In the genomic region with DNA sequence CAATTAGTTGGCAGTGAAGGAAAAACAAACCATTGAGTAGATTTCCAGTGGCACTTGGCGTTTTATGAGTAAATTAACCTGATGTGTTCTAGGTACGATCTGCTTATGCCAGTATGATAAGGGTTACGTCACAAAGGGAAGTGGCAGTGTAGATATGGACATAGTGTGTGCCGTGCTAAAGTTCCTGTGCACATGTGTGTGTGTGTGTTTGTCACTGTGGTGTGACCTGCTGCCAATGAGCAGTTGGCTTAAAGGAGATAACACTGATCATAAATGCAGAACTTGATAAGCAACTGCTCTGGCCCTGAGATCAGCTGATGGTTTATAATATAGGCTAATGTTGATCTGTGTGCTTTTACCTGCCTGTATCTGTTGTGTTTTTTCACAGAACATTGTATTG, we compare ENCODE assay signal across 17 mouse cellular contexts.
DNase-seq lines count a peak whose midpoint lies in the region; ATAC-seq and TF ChIP-seq lines count a peak whose summit lies in the region.
"Had no signal": no experiment of that assay in that cellular context is flagged by ENCODE, and none has a peak within 500 bp of the region (broad histone marks: within the 10 kb centered on the region; RNA-seq: fewer than 3 reads in every experiment).

No protein-coding gene starts in this region.

- peak overlapping the region; percentile 78; the same call in 1 of the 2 replicates for H3K27ac ChIP-seq in gastrocnemius, adult 2 months
- peak overlapping the region; percentile 70 for H3K27ac ChIP-seq in MEL (ENCODE audit: control insufficient read depth, low read depth, low read length)
- peak overlapping the region; percentile 61; the same call in 1 of the 2 replicates for H3K27ac ChIP-seq in intestine, postnatal 0 days (ENCODE audit: low read depth, low read length)
- H3K27ac ChIP-seq: forebrain, embryonic 13.5 days; heart, embryonic 10.5 days; hindbrain, embryonic 15.5 days; kidney, embryonic 15.5 days had no signal

- no peaks in the 10 kb centered on the region for H3K9me3 ChIP-seq in MEL (replicated peaks; ENCODE audit: insufficient read depth, low read length)
- no peaks in the 10 kb centered on the region for H3K9me3 ChIP-seq in intestine, postnatal 0 days (ENCODE audit: control insufficient read depth)
- H3K9me3 ChIP-seq: forebrain, embryonic 13.5 days; heart, embryonic 10.5 days; hindbrain, embryonic 15.5 days; kidney, embryonic 15.5 days had no signal

- H3K9ac ChIP-seq in MEL (ENCODE audit: control insufficient read depth, low read depth, low read length, poor library complexity, severe bottlenecking), result no peak overlapping the region
- no peak overlapping the region for H3K9ac ChIP-seq in intestine, postnatal 0 days (ENCODE audit: low read depth, low read length)
- H3K9ac ChIP-seq: forebrain, embryonic 13.5 days; hindbrain, embryonic 15.5 days; kidney, embryonic 15.5 days; lung, embryonic 14.5 days had no signal

- H3K4me1 ChIP-seq in MEL (ENCODE audit: control insufficient read depth in 1 of 2, insufficient read depth in 2 of 2, low read length in 2 of 2), result peaks cover 11 to 14% of the 10 kb centered on the region in 2 experiments
- H3K4me1 ChIP-seq in intestine, postnatal 0 days (replicated peaks; ENCODE audit: control insufficient read depth, insufficient read depth, low read length), result peaks cover 7% of the 10 kb centered on the region; the same call in 1 of the 2 replicates

- H3K4me2 ChIP-seq in intestine, postnatal 0 days (replicated peaks; ENCODE audit: low read depth), result no peak overlapping the region
- H3K4me2 ChIP-seq: forebrain, embryonic 13.5 days; hindbrain, embryonic 15.5 days; kidney, embryonic 15.5 days; lung, embryonic 14.5 days; midbrain, embryonic 11.5 days had no signal

- TF ChIP-seq POLR2A in MEL (IDR thresholded peaks at IDR 0.05; ENCODE audit: control insufficient read depth in 1 of 2, insufficient read depth in 1 of 2, low read depth in 1 of 2, low read length in 2 of 2, poor library complexity in 1 of 2), result no peak

- peak; percentile 96 for ATAC-seq in intestine, postnatal 0 days
- peak; percentile 89 for ATAC-seq in megakaryocyte, adult 5-6 weeks (ENCODE audit: poor library complexity, severe bottlenecking)
- ATAC-seq: forebrain, embryonic 13.5 days had no signal

- no peaks in the 10 kb centered on the region for H3K27me3 ChIP-seq in MEL (ENCODE audit: control insufficient read depth in 1 of 2, insufficient read depth in 2 of 2, low read length in 2 of 2)
- H3K27me3 ChIP-seq in intestine, postnatal 0 days (replicated peaks; ENCODE audit: control insufficient read depth, insufficient read depth, low read length), result no peaks in the 10 kb centered on the region
- H3K27me3 ChIP-seq: forebrain, embryonic 13.5 days; hindbrain, embryonic 15.5 days; kidney, embryonic 15.5 days had no signal

- peak; percentile 95 for TF ChIP-seq EP300 in MEL (IDR thresholded peaks at IDR 0.05; ENCODE audit: low read depth in 1 of 2, low read length in 2 of 2)

- H3K79me2 ChIP-seq in MEL (ENCODE audit: control insufficient read depth, insufficient read depth, low read length, poor library complexity), result no peaks in the 10 kb centered on the region

- intact Hi-C loops in gastrocnemius, adult 2 months (cut with DNase I), result no loop called here

- DNase-seq in gastrocnemius, adult 2 months, result no peak
- DNase-seq in gastrocnemius, adult 8-10 months (ENCODE audit: low spot score in 2 of 2), result no peak
- DNase-seq in MEL (ENCODE audit: low read depth, low spot score), result peak; percentile 84
- no peak for DNase-seq in right cerebral cortex, postnatal 4 days
- DNase-seq in layer of hippocampus, postnatal 14 days (ENCODE audit: low spot score in 2 of 2), result no peak
- no peak for DNase-seq in cerebellum, postnatal 25 days
- DNase-seq: adrenal gland, adult 8-10 months; lung, embryonic 14.5 days; spleen, adult 18-20 months; thymus, postnatal 36 days had no signal

- peaks cover 5 to 19% of the 10 kb centered on the region in 2 experiments for H3K36me3 ChIP-seq in MEL (ENCODE audit: control insufficient read depth in 1 of 2, insufficient read depth in 2 of 2, low read length in 2 of 2)
- peaks cover 13% of the 10 kb centered on the region for H3K36me3 ChIP-seq in intestine, postnatal 0 days (ENCODE audit: control insufficient read depth, insufficient read depth)

- no peak for TF ChIP-seq RAD21 in MEL (IDR thresholded peaks at IDR 0.05; ENCODE audit: low read depth, low read length)

- no peak for TF ChIP-seq CTCF in gastrocnemius, adult 2 months (IDR thresholded peaks at IDR 0.05)
- no peak for TF ChIP-seq CTCF in MEL (IDR thresholded peaks at IDR 0.05 in 2 of 3, conservative IDR thresholded peaks at IDR 0.05 in 1 of 3; ENCODE audit: control insufficient read depth in 1 of 3, insufficient read depth in 1 of 3, low read depth in 2 of 3, low read length in 3 of 3, poor library complexity in 1 of 3, severe bottlenecking in 1 of 3)
- no peak for TF ChIP-seq CTCF in intestine, postnatal 0 days (IDR thresholded peaks at IDR 0.05; ENCODE audit: low read depth)

- no peak overlapping the region for H3K4me3 ChIP-seq in gastrocnemius, adult 2 months
- peak overlapping the region in 1 of 2 experiments; percentile 16; a peak in 1 of 4 replicates for H3K4me3 ChIP-seq in MEL (ENCODE audit: control insufficient read depth in 1 of 2, insufficient read depth in 1 of 2, low read depth in 2 of 2, low read length in 2 of 2)
- no peak overlapping the region for H3K4me3 ChIP-seq in intestine, postnatal 0 days (ENCODE audit: low read depth, low read length)
- H3K4me3 ChIP-seq: forebrain, embryonic 13.5 days; heart, embryonic 10.5 days; hindbrain, embryonic 15.5 days; kidney, embryonic 15.5 days had no signal

- WGBS in intestine, postnatal 0 days, result 42% methylated on average over 4 of the region's 4 CpGs

TF ChIP-seq in MEL, 35 proteins besides CTCF, POLR2A, EP300 and RAD21 (continues in another document):
- TF ChIP-seq MEF2A (IDR thresholded peaks at IDR 0.05; ENCODE audit: extremely low read depth, insufficient replicate concordance, low read depth, low read length, poor library complexity, severe bottlenecking), result peak; percentile 48; the same call in 1 of the 2 replicates
- peak; percentile 89 for TF ChIP-seq MXI1 (IDR thresholded peaks at IDR 0.05; ENCODE audit: low read depth, low read length)
- TF ChIP-seq POLR2AphosphoS2 (IDR thresholded peaks at IDR 0.05; ENCODE audit: low read length), result no peak
- peak; percentile 58; the same call in 1 of the 2 replicates for TF ChIP-seq HCFC1 (IDR thresholded peaks at IDR 0.05; ENCODE audit: low read depth, low read length)
- TF ChIP-seq ZMIZ1 (IDR thresholded peaks at IDR 0.05; ENCODE audit: low read depth, low read length), result no peak
- peak; percentile 52; the same call in 1 of the 2 replicates for TF ChIP-seq ELF1 (IDR thresholded peaks at IDR 0.05; ENCODE audit: low read depth, low read length)
- TF ChIP-seq GATA1 (IDR thresholded peaks at IDR 0.05; ENCODE audit: low read depth, low read length), result peak; percentile 94
- no peak for TF ChIP-seq NELFE (IDR thresholded peaks at IDR 0.05; ENCODE audit: low read depth, low read length)
- 0 out of 2 replicates have a peak, but pooled peaks have one; percentile 66 for TF ChIP-seq MAZ (IDR thresholded peaks at IDR 0.05; ENCODE audit: low read depth, low read length)
- TF ChIP-seq TBP (IDR thresholded peaks at IDR 0.05; ENCODE audit: low read depth, low read length), result no peak
- peak; percentile 63; the same call in 1 of the 2 replicates for TF ChIP-seq JUND (IDR thresholded peaks at IDR 0.05; ENCODE audit: low read depth, low read length)
- peak; percentile 58 for TF ChIP-seq ZNF384 (IDR thresholded peaks at IDR 0.05; ENCODE audit: low read depth, low read length)
- TF ChIP-seq MYB (IDR thresholded peaks at IDR 0.05; ENCODE audit: low read depth, low read length), result peak; percentile 80
- peak; percentile 93 for TF ChIP-seq SIN3A (IDR thresholded peaks at IDR 0.05; ENCODE audit: low read length)
- 0 out of 2 replicates have a peak, but pooled peaks have one; percentile 39 for TF ChIP-seq E2F4 (IDR thresholded peaks at IDR 0.05; ENCODE audit: borderline replicate concordance, low read depth, low read length)
- TF ChIP-seq SMC3 (IDR thresholded peaks at IDR 0.05; ENCODE audit: low read depth, low read length), result no peak
- peak; percentile 19; the same call in 1 of the 2 replicates for TF ChIP-seq CHD2 (IDR thresholded peaks at IDR 0.05; ENCODE audit: low read length)
- TF ChIP-seq MAX (IDR thresholded peaks at IDR 0.05; ENCODE audit: low read length), result peak; percentile 86
- TF ChIP-seq ETS1 (IDR thresholded peaks at IDR 0.05; ENCODE audit: low read depth, low read length), result peak; percentile 99
- peak; percentile 43 for TF ChIP-seq TAL1 (IDR thresholded peaks at IDR 0.05; ENCODE audit: low read length)
- TF ChIP-seq BHLHE40 (IDR thresholded peaks at IDR 0.05; ENCODE audit: borderline replicate concordance, low read depth, low read length), result peak; percentile 93
- peak; percentile 72; the same call in 1 of the 2 replicates for TF ChIP-seq MYC (IDR thresholded peaks at IDR 0.05; ENCODE audit: low read depth, low read length)
- TF ChIP-seq ZKSCAN1 (IDR thresholded peaks at IDR 0.05; ENCODE audit: low read depth, low read length), result peak; percentile 84
- peak; percentile 52; the same call in 1 of the 2 replicates for TF ChIP-seq MAFK (IDR thresholded peaks at IDR 0.05; ENCODE audit: borderline replicate concordance, low read depth, low read length)
- peak; percentile 29; the same call in 1 of the 2 replicates for TF ChIP-seq NRF1 (IDR thresholded peaks at IDR 0.05; ENCODE audit: insufficient read depth, low read depth, low read length, poor library complexity, severe bottlenecking)
- no peak for TF ChIP-seq POLR2AphosphoS5 (IDR thresholded peaks at IDR 0.05; ENCODE audit: borderline replicate concordance, low read depth, low read length)
- TF ChIP-seq USF1 (IDR thresholded peaks at IDR 0.05; ENCODE audit: low read depth, low read length), result peak; percentile 76
- TF ChIP-seq GABPA (IDR thresholded peaks at IDR 0.05; ENCODE audit: low read depth, low read length), result no peak
- TF ChIP-seq RCOR1 (IDR thresholded peaks at IDR 0.05; ENCODE audit: low read depth, low read length), result peak; percentile 77
- no peak for TF ChIP-seq UBTF (IDR thresholded peaks at IDR 0.05; ENCODE audit: borderline replicate concordance, insufficient read depth, low read depth, low read length)
- peak; percentile 93 for TF ChIP-seq TCF12 (IDR thresholded peaks at IDR 0.05; ENCODE audit: low read depth, low read length)
- TF ChIP-seq CHD1 (IDR thresholded peaks at IDR 0.05; ENCODE audit: low read depth, low read length), result peak; percentile 78; the same call in 1 of the 2 replicates
- TF ChIP-seq USF2 (IDR thresholded peaks at IDR 0.05; ENCODE audit: borderline replicate concordance in 1 of 2, insufficient read depth in 1 of 2, low read depth in 1 of 2, low read length in 2 of 2), result no peak
- peak; percentile 43; the same call in 1 of the 2 replicates for TF ChIP-seq KAT2A (conservative IDR thresholded peaks at IDR 0.05; ENCODE audit: low read depth, low read length)
